Mouse (Mus musculus) activated CD4-positive, CD25-positive, alpha-beta regulatory T cell, adult 4 months (primary cell): ENCODE measurements around the gene Ndufa5. TPM values are rescaled to one million over a fixed set of nuclear protein-coding genes. Genes with fewer than 3 reads are reported as not detected.

ENCODE experiments used
- ATAC-seq: one replicate; pipeline ENCODE4 v1.8.0; 2017
- polyA plus RNA-seq, 2 experiments: library from polyadenylated mRNA; unstranded; fragments of 100-300 nt; shearing (Covaris generic); gene quantifications; one replicate each; pipeline ENCODE4 v1.2.1; 2017

The Ndufa5 gene
- 100 to 1,000 TPM; 167 to 191 TPM for polyA plus RNA-seq

DNA sequence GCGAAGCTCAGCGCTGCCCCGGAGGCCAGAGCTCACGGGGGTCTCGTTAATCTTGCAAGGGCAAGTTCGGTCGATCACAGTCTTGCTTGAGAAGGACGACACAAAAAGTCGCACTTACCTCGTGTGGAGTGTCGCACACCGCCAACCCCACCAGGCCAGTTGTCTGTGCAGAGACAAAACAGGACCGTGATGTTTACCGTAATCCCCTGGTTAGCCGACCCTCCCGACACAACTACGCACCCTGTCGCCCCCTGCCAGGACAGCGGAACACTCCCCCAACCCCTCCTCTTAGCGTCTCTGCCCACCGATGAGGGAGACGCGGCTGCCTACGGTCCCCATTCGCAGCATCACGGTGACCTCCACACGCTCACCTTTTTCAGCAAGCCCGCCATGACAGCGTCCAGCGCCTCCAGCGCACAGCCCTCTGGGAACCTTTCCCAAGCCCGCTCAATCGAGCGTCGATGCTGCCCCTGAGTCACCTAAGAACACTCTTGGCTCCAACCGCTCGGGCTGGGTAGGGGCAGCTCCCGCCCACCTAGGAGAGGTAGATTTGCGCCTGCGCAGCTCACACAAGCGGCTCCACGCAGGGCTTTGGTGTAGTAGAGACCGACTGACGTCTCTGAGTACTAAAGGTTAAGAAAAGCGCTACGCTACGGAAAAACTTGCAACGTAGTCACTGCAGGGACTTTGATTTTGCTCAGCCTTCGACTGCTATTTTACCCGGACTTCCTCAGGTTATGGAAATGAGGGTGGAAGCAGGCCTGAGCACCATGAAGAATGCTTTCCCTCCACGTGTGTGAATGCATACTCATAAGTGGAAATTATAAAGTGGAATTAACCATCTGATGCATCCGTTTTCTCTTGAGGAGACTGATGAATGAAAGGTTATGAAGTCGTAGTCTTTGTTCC lies at the start of gene Ndufa5:
TSS of gene Ndufa5 (minus strand) at position 859 of the 909 bp plus-strand sequence.
- ATAC-seq = peak; percentile 90

DNA sequence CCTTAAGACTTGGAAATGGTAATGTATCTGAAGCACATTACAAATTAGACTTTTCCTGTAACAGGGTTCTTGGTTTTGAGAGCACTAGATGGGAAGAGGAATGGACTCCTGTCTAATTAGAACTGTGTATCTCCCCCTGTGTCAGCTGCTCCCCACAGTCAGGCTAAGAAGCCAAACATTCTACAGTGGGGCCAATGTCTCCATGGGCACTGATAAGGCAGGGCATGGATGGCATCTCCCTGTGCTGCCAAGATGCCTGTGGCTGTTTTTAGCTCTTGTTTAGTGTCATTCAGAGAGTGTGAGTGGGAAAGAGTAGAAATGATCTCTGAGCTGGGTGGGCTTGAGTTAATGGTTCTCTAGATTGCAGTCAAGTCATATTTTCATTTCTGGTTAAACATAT lies 45.5 kb upstream of the Ndufa5 start:
- ATAC-seq = no peak

DNA sequence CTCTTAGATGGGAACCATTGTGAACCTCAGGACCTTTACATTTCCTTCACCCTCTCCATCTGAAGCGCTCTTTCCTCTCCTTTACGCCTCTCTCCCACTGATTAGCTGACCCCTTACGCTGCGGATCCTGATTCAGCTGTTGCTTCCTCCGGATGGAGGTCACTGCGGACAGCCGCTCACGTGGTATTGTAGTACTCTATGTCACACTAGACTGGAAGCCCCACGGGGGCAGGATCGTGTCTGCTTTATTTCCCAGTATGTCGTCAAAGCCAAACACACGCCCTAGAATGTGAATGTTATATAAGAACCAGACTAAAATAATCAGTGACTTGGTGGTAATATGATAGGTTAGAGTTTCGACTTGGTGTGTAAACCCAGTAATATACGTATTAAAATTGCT lies 44.6 kb upstream of the Ndufa5 start:
- ATAC-seq = no peak

DNA sequence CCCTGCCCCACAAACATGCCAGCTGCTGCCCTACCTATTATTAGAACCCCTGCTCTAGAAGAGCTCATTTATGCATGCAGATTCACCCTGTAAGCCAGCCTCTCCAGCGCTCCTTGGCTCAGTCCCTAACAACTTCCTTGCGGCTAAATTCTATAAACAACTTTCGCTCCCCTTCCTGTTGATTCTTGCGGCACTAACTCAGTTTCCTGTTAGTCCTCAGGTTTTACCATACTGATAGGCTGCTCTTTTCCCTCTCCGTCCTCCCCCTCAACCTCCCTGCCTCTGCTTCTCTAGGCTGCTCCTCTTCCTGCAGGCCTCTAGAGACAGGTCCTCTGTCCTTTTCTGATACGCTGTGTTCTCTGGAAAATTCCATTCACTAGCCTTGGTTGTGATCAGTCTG lies 43.3 kb upstream of the Ndufa5 start:
- no peak for ATAC-seq

DNA sequence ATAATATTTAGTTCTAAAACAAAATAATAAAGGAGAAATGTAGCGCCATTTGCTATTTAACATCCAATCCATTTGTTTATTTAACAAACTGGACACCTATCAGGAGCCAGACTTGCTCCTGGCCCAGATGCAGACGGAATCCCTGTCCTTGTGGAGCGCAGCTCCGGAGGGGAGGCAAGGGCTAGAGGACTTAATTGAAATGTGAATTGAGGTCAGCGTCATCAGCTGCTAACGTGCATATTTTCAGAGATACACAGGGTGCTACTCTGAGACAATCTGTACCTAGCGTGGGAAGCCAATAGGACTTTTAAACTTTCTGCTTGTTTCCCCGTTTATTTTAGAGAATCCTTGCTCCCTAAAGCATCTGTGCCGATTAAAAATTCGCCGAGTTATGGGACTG lies 42.5 kb upstream of the Ndufa5 start:
- no peak for ATAC-seq

DNA sequence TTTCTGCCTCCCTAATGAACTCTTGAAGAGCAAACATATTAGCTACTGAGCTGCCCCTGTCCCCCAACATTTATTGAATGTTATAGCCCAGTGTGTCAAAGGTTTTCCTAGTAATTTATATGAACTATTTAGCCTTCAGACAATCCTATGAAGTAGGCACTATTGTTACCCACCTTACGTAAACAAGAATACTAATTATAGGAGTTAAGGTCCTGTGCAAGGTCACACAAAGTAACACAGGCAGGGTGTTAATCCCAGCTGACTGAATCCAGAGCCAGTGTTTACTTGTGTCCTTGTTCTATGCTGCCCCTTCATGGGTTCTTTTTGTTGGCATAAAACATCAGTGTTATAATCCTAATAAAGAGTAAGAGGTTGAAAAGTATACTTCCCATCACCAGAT lies 41.9 kb upstream of the Ndufa5 start:
- no peak for ATAC-seq

DNA sequence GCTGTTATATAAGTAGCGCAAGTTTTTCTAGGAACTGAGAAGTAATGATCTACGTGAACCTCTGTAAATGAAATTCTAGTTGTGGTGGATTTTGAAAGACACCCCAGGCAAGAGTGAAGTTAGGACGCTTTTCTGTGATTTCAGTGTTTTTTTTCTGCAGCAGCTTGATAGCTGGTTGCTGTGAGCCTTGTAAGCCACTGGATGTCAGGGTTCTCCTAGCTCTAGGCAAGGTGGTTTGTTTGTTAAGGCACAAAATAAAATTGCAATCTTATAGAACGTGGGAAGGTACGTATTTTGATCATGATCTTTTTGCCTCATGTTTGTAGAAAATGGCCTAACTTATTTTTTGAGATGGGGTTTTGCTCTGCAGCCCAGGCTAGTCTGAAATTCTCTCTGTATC lies 41.1 kb upstream of the Ndufa5 start:
- ATAC-seq = no peak

DNA sequence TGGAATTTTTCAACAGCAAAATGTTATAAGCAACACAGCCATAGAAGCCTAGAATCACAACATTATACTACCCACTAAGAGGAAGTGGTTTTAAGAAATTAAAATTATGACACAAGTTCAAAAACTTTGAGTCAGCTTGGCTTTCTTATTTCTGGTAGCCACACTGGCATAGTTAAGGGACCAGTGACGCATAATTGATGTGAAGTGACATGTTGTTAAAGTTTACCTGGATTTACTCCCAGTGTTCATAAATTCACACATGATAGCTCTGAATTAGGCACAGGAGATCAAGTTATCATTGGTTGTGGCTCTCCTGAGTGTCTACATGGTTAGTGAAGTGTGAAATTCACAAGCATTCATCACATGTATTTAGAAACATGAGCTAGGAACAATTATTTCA lies 37.1 kb upstream of the Ndufa5 start:
- no peak for ATAC-seq

DNA sequence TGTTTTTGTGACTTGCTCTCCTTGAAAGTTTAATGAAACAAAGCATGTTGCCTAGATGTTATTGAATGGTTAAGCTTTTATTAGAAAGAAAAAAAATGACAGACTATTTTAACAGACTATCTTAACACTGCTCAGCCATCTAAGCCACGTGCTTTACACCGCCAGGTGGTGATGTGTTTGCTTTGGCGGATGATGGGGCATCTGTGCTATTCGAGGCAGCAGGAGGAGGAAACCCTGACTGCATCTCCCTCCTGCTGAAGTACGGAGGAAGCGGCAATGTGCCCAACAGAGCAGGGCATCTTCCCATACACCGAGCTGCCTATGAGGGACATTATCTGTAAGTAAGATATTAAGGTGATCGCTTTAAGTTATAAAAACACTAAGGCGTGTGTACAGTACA lies 36.3 kb upstream of the Ndufa5 start:
- no peak for ATAC-seq

DNA sequence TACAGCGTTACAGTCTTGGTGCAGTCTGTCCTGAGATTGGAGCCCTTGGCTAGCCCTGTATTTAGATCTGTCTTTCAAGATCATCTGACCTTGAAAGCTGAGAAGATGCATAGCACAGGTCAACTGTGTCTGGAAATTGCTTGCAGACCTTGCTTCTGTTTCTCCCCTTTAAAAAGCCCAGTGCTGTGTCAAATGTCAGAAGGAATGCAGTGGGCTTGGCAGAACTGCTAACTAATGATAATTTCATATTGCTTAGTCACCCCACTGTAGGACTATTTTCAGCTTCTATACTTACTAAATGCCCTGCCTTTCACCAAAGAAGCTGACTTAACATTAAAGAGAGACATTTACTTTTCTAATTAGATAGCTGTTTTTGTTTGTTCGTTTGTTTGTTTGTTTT lies 27.7 kb upstream of the Ndufa5 start:
- no peak for ATAC-seq

DNA sequence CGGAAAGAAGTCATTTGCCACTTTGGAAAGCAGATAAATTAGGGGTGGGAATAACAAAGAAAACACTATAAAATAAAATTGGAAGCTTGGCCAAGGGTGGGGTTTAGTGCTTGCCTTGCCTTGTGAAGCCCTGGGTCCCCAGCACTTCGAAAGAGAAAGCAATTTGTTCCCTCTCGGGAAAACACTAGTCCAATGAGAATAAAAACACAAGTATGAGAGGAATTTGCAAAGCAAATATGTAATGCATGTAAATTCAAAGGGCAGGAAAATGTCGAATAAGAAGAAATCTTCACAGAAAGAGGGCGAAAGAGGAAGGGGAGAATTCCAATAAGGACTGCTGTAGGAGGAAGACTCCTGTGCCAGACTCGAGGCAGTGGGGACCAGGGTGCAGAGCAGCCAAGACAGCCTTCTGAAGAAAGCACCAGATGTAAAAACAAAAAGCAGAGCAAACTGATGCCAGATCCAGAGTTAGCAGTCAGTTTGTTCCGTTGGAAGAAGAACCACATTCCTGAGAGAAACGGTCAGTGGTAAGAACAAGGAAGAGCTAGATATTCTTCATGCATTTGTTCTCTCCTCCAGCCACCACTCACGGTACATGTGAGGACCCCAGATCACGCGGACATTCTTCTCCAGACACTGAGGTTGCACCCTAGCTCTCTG lies 26.7 kb upstream of the Ndufa5 start:
- ATAC-seq = no peak

DNA sequence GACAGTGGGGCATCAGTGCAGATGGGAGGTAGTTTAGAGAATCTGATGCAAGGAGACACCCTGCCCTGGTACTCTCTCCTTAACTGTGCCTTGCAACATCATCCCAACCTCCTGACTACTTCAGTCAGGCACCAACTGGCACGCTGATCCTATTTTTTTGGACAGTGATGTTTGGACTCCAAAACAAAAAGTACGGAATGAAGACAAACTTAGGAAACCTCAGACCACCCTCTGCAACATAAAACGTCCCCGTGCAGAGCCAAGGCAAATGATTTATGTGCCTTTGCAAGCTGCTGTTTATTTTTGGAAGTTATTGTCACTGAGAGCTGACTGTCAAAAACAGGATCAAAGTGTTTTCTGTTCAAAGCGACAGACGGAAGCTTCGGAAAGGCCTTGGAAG lies 24.2 kb upstream of the Ndufa5 start:
- no peak for ATAC-seq

DNA sequence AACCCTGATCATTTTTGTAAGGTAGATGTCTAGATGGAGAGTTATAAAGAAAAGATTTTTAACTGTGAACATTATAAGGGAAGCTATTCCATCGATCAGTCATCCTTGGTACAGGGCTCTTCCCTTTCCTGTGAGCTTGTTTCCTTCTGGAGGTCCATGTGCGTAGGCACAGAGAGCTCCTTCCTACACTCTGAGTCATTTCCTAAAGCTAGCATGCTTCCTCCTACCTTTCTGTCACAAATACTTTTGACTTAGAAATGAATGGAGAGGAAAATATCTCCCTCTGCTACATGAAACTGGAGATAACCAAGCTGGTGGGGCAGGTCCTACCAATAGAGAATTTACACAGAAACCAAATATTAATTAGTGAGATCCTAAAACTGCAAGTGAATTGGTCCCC lies 22.0 kb upstream of the Ndufa5 start:
- no peak for ATAC-seq

DNA sequence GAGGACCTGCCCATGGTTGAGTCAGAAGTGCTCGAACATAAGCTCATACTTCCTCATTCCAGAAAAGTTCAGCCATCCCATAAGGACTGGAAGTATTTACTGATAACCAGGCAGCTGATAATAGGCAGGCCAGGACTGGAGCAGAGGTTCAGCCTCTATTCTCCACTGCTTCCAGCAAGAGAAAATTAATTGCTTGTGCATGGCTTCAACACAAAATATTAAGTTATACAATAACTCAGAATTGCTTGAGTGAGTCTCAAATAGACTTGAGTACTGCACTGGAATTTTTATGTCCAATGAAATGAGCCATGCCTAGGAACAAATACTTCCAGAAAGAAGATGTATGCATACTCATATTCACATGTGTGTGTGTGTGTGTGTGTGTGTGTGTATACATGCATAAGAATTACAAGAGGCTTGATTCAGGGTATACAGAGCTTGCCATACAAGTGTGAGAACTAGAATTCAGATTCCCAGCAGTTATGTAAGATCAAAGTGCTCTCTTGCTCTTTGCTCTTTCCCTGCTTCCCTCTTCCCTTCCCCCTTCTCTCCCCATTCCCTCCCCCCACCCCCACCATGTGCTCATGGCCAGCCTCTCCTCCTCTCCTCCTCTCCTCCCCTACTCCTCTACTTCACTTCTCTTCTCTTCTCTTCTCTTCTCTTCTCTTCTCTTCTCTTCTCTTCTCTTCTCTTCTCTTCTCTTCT lies 19.1 kb upstream of the Ndufa5 start:
- no peak for ATAC-seq

DNA sequence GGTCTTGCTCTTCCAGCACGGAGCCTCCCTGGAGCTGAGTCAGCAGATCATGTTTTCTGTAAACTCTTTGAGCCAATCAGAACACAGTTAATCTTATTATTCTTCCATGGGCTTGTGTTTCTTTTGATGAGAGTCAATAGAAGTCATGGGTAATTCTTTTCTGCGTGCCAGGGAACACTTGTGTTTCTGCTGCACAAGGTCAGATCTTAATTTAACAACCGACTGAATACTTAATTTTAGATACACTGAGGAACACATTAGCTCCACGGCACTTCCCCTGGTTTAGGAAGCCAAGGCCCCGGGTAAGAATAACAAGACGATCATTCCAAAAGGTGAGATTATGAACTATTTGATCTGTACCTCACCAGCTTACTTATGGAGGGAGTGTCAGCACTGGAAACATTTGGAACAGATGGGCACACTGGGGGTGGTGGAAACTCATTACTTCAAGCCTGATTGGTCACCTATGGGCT lies 15.3 kb upstream of the Ndufa5 start:
- ATAC-seq = no peak

DNA sequence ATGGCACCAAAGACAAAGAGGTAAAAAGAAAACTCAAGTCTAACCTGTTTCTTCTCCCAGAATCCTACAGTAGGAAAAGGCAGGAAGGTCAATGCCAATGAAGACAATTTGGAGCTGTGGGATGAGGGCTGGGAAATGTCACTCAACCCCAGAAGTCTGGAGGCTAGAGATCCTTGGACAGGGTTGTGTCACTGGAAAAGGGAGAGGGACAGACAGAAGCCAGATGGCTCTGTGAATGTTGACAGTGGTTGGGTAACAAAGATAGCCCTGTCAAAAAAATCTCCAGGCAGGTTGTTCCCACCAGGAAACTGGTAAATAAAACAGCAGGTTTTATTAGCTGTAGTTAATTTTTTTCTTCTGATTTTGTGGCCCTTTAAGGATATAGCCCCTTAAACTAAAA lies 14.6 kb upstream of the Ndufa5 start:
- ATAC-seq = no peak

DNA sequence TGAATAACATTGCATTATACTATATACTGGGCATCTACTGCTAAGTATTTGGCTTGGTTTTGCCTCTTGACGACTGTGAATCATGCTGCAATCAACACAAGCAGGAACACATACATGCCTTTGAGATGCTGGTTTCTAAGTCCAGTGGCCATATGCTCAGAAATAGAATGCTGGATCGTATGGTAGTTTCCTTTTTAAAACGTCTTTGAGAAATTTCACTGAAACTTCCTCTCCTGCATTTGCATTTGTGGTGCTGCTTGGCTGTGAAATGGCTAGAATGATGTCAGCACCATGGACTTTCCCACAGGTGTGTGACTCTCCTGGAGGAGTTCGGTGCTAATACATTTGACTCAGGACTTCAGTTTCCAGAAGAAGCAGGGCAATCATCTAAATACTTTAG lies 12.3 kb upstream of the Ndufa5 start:
- no peak for ATAC-seq

DNA sequence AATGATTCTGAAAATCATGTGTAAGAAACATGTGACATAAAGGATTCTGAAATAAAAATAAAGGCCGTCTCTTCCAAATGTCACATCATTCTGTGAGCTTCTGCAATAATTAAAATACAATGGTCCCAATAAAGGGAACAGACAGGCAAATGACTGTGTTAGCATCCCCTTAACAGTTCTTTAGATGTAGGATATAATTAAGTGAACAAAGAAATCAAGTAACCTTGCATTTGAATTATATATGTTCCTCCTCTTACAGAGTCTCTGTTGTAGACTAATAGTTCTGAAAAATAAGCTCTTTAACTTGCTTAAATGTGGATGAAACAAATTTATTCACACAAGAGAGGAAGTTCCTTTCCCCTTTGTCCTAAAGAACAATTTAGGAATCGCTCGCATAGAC lies 10.6 kb upstream of the Ndufa5 start:
- no peak for ATAC-seq

DNA sequence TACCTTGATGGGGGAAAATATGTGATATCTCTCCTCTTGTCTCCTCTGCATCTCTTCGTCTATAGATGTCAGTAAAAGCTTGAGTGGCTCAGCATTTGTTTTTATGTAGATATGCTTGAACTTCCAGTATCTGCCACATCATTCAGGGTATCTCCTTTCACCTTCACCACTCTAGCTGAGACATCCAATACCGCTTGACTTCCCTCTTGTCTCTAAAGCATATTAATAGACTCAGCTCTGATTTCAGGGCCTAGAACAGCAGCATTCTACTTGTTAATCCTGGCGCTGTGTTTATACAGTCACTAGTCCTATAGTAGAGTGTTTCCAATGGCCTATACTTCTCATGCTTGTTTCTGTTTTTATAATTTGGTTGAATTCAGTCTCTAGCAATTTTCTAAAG lies 5.0 kb upstream of the Ndufa5 start:
- ATAC-seq = no peak

DNA sequence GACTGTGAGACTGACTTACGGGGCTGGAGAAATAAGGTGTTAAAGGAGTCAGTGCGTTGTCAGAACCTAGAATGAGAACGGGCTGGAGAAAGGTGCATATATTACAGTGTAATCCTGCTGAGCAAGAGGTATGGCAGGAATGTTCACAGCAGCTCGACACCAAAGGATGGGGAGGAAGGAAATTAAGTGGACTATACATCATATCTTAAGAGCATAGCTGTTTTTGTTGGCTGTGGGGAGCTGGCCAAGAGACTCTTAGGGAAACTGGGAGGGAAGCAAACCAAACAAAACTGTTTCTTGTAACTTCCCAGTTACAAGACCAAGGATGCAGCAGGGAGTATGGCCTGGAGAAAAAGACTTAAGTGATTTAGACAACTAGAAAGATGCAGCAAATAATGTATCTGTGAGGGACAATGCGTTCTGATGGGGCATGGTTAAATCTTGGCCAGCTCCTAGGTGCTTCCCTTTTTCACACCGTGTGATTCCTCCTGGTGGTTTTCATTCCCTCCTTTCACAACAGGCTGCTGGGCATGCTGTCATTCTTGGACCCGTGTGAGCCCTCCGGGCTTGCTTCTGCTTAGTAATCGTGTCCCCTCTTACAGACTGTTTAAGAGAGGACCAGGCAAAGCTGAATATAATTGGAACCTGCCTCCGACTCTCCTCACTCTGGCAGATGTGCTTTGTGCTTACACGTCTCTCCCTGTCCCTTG lies 3.1 kb upstream of the Ndufa5 start:
- no peak for ATAC-seq

DNA sequence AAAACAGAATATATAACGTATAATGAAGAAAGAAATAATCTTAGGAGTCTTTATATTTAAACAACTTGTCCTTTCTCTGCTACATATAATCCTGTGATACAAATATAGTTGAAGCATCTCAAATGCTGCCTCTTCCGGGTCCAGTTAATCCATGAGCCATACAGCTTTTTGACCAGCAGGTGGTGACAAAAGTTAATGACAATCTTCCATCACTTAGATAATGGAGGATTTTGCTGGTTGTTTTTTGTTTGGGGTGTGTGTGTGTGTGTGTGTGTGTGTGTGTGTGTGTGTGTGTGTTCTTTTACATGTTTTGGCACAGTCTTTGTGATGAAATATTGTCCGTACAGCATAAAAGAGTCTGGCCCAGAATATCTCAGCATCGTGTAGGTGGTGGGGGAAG lies 2.4 kb upstream of the Ndufa5 start:
- peak; percentile 38 for ATAC-seq

DNA sequence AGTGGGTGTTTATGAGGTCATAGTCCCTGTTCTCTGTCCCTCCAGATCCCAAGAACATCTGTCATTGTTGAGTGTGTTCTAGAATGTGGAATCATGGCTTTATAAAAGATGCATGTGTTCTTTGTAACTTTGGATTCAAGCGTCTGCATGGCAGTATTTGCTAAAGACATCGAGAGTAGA lies 141 bp upstream of the Ndufa5 start, which contains the start of gene Asb15:
TSS of gene Asb15 (plus strand) at position 81 of the 180 bp plus-strand sequence.
- no peak for ATAC-seq

DNA sequence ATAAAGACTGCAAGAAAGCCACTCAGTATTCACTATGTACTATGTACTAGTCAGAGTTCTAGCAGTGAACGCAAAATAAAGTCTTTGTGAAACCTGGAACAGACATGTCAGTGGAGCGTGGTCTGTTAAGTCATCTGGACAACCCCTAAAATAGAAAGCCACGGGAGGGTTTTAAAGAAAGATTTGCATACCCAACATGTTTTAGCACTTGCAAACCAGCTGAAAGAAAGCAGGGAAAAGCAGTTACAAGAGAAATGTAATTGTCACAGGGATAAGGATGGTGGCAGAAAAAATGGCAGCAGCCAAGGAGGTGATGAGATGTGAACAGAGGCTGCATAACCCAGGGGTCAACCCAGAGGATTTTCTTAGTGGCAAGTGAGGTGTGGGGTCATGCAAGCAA lies 2.1 kb downstream of the Ndufa5 start:
- ATAC-seq = no peak
